Mouse (Mus musculus) heart, embryonic 15.5 days (tissue): Measurements from ENCODE around the gene Olfr1494. TPM values are rescaled to one million over a fixed set of nuclear protein-coding genes. Genes with fewer than 3 reads are reported as not detected.

Experiments
- ATAC-seq: fragments of 200-750 bp; cut with Nextera tagmentation; replicated peaks from 2 replicates; pipeline ENCODE4 v1.8.0; 2017; ENCODE audit warnings: low read depth, moderate TSS enrichment; ENCODE audit not compliant: insufficient number of reproducible peaks, insufficient read depth, low FRiP score
- H3K27ac ChIP-seq: fragments of 300-500 bp; sonication (generic); 2 replicates; pipeline ENCODE4 v1.5.1; 2015; ENCODE audit warnings: mild to moderate bottlenecking, inconsistent platforms
- H3K27me3 ChIP-seq: fragments of 300-500 bp; sonication (generic); 2 replicates; pipeline ENCODE4 v1.6.1; 2015; ENCODE audit warnings: inconsistent platforms
- H3K36me3 ChIP-seq: fragments of 300-500 bp; sonication (generic); 2 replicates; pipeline ENCODE4 v1.6.1; 2015; ENCODE audit warnings: mild to moderate bottlenecking, inconsistent platforms
- H3K4me1 ChIP-seq: fragments of 300-500 bp; sonication (generic); replicated peaks from 2 replicates; pipeline ENCODE4 v1.6.1; 2015; ENCODE audit warnings: inconsistent platforms
- H3K4me2 ChIP-seq: fragments of 300-500 bp; sonication (generic); 2 replicates; pipeline ENCODE4 v1.6.1; 2015; ENCODE audit warnings: inconsistent platforms, mild to moderate bottlenecking, moderate library complexity
- H3K4me3 ChIP-seq: fragments of 300-500 bp; sonication (generic); 2 replicates; pipeline ENCODE4 v1.5.1; 2015; ENCODE audit warnings: mild to moderate bottlenecking, inconsistent platforms
- H3K9ac ChIP-seq: fragments of 300-500 bp; sonication (generic); 2 replicates; pipeline ENCODE4 v1.6.1; 2015; ENCODE audit warnings: mild to moderate bottlenecking, inconsistent platforms
- H3K9me3 ChIP-seq: fragments of 300-500 bp; sonication (generic); replicated peaks from 2 replicates; pipeline ENCODE4 v1.6.1; 2016; ENCODE audit warnings: inconsistent platforms
- WGBS: fragments of 180-500 bp; shearing (Covaris S2); methylation state at CpG from one replicate; pipeline ENCODE4 v1.1.7; 2015; ENCODE audit warnings: mixed read lengths; 5-methylcytosine and 5-hydroxymethylcytosine counted together
- polyA plus RNA-seq: library from polyadenylated mRNA; unstranded; fragments of >200 nt; fragmentation: Nextera tagmentation; extraction: Ambion mirVana; gene quantifications from 2 replicates; pipeline ENCODE4 v1.2.1, GENCODE M21; 2015

The Olfr1494 gene
- polyA plus RNA-seq, result not detected in 2 replicates

DNA sequence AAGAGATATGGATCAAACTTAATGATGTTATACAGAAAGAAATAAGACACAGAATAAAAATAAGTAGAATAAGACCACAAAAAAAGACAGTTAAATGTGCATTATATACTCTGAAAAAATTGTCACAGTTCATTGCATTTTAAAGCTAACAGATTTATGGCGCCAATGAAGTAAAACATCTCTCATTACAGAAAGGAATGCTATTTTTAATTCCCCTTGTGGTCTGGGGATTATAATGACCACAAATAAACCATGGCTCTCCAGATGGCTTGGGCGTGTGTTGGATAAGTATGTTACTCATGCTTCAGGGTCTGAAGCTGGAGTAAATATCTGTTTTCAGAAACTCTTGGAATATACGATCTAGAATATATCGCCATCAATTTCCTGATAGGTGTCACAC, at the start of gene Olfr1494:
Gene Olfr1494, plus strand, starts transcription at position 301 of the 400 bp plus-strand sequence.
- no peak within 1 kb of the TSS for H3K4me2 ChIP-seq
- no peak for ATAC-seq
- 82% methylated on average over 4 of the region's 4 CpGs for WGBS
- no peak within 1 kb of the TSS for H3K9ac ChIP-seq
- no peaks in the 10 kb centered on the region for H3K9me3 ChIP-seq
- no peaks in the 10 kb centered on the region for H3K27me3 ChIP-seq
- H3K36me3 ChIP-seq, result no peaks in the 10 kb centered on the region
- H3K4me1 ChIP-seq, result no peaks in the 10 kb centered on the region
- no peak within 1 kb of the TSS for H3K27ac ChIP-seq
- no peak within 1 kb of the TSS for H3K4me3 ChIP-seq

DNA sequence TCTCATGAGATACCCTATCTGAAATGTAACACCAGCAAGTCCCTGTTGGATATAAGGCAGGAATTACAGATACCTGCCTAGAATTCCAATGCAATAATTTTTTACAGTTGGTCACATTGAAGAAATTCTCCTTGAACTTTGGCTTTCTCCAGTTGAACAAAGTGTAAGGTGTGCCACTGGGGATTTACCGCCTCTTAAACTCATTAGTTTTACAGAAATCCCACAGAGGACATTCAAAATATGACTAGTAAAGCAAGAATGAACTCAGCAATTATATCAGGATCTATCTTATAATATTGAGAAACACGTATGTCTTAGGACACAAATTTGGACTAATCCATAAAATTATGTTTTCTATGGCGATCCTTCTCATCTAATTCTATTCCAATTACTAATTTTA, 42.6 kb upstream of the Olfr1494 start, which contains the start of gene Olfr1491:
Gene Olfr1491, plus strand, starts transcription at position 301 of the 400 bp plus-strand sequence.
- no peak for ATAC-seq
- 53% methylated on average over 3 of the region's 3 CpGs for WGBS
- Histone ChIP-seq H3K9me3 (no peaks in the 10 kb centered on the region), H3K4me2 (no peak within 1 kb of the TSS), H3K4me3 (no peak within 1 kb of the TSS), H3K27me3 (no peaks in the 10 kb centered on the region), H3K4me1 (no peaks in the 10 kb centered on the region), H3K27ac (no peak within 1 kb of the TSS), H3K36me3 (no peaks in the 10 kb centered on the region), H3K9ac (no peak within 1 kb of the TSS)

GRCm38 (mm10) chr19:13722978-13723377, 16.6 kb upstream of the Olfr1494 start, which contains the start of gene Olfr1493-ps1:
Gene Olfr1493-ps1 (plus strand): TSS chr19:13723278.
- 47% methylated on average over 2 of the region's 2 CpGs for WGBS
- H3K9me3 ChIP-seq, result no peaks in the 10 kb centered on the region; the same call in 1 of the 2 replicates
- ATAC-seq, result no peak
- no peak within 1 kb of the TSS for H3K9ac ChIP-seq
- H3K4me1 ChIP-seq, result no peaks in the 10 kb centered on the region
- H3K4me3 ChIP-seq, result no peak within 1 kb of the TSS
- H3K4me2 ChIP-seq, result no peak within 1 kb of the TSS
- H3K27me3 ChIP-seq, result no peaks in the 10 kb centered on the region
- H3K27ac ChIP-seq, result no peak within 1 kb of the TSS
- no peaks in the 10 kb centered on the region for H3K36me3 ChIP-seq

DNA sequence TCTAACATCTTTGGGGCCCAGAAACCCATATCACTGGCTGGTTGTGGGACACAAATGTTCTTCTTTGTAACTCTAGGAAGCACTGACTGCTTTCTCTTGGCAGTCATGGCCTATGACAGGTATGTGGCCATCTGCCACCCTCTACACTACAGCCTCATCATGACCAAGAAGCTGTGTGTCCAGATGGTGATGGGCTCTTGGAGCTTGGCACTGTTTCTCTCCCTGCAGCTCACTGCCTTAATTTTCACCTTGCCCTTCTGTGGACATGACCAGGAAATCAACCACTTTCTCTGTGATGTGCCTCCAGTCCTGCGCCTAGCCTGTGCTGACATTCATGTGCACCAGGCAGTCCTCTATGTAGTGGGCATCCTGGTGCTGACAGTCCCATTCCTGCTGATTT, 9.8 kb downstream of the Olfr1494 start:
- no peak overlapping the region for H3K27ac ChIP-seq
- H3K36me3 ChIP-seq, result no peaks in the 10 kb centered on the region
- H3K9ac ChIP-seq, result no peak overlapping the region
- no peaks in the 10 kb centered on the region for H3K27me3 ChIP-seq
- no peak overlapping the region for H3K4me2 ChIP-seq
- H3K9me3 ChIP-seq, result no peaks in the 10 kb centered on the region
- ATAC-seq, result no peak
- WGBS, result 65% methylated on average over 1 of the region's 1 CpGs
- H3K4me1 ChIP-seq, result no peaks in the 10 kb centered on the region
- H3K4me3 ChIP-seq, result no peak overlapping the region

GRCm38 (mm10) chr19:13764306-13764705, 24.8 kb downstream of the Olfr1494 start, which contains the start of gene Olfr1495:
Gene Olfr1495 (plus strand): TSS chr19:13764606.
- WGBS, result 65% methylated on average over 3 of the region's 3 CpGs
- H3K9ac ChIP-seq, result no peak within 1 kb of the TSS

GRCm38 (mm10) chr19:13768565-13769276, 29.2 kb downstream of the Olfr1494 start:
- no peaks in the 10 kb centered on the region for H3K36me3 ChIP-seq
- WGBS, result 82% methylated on average over 9 of the region's 9 CpGs
- no peak for ATAC-seq
- no peak overlapping the region for H3K4me3 ChIP-seq
- no peaks in the 10 kb centered on the region for H3K27me3 ChIP-seq
- H3K9ac ChIP-seq, result no peak overlapping the region
- H3K9me3 ChIP-seq, result 0 out of 2 replicates have a peak, but pooled peaks cover 5% of the 10 kb centered on the region
- no peak overlapping the region for H3K4me2 ChIP-seq
- no peaks in the 10 kb centered on the region for H3K4me1 ChIP-seq
- H3K27ac ChIP-seq, result no peak overlapping the region

More at GRCm38 (mm10) chr19:13764306-13764705, 24.8 kb downstream of the Olfr1494 start, which contains the start of gene Olfr1495:
- H3K27me3 ChIP-seq, result no peaks in the 10 kb centered on the region
- H3K9me3 ChIP-seq, result 0 out of 2 replicates have a peak, but pooled peaks cover 5% of the 10 kb centered on the region
- no peak within 1 kb of the TSS for H3K27ac ChIP-seq
- no peak within 1 kb of the TSS for H3K4me2 ChIP-seq
- H3K4me1 ChIP-seq, result no peaks in the 10 kb centered on the region
- ATAC-seq, result no peak
- no peak within 1 kb of the TSS for H3K4me3 ChIP-seq
- no peaks in the 10 kb centered on the region for H3K36me3 ChIP-seq

GRCm38 (mm10) chr19:13777578-13777977, 38.0 kb downstream of the Olfr1494 start, which contains the start of gene Olfr1496:
Gene Olfr1496 (plus strand): TSS chr19:13777878.
- Histone ChIP-seq H3K27ac (no peak within 1 kb of the TSS), H3K4me1 (no peaks in the 10 kb centered on the region), H3K9ac (no peak within 1 kb of the TSS), H3K36me3 (no peaks in the 10 kb centered on the region), H3K4me3 (no peak within 1 kb of the TSS), H3K4me2 (no peak within 1 kb of the TSS), H3K9me3 (no peaks in the 10 kb centered on the region), H3K27me3 (no peaks in the 10 kb centered on the region)
- 76% methylated on average over 1 of the region's 1 CpGs for WGBS
- ATAC-seq, result no peak

DNA sequence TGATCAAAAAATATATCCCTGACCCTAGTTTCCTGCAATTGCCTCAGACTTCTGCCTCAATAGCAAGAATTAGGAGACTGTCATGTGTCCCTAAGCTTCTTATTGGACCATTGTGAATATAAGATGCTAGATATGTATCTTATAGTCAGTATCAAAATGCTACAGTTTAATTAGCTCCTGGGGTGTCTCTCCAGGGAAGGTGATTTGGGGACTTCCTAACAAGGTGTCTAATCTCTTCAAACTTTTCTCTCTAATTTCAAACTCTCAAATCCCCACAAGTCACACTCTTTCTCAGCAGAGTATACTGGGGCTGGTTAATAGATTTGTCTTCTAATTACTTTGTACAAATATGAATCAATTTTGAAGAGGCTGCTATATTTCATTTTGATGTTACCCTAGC, 58.6 kb downstream of the Olfr1494 start, which contains the start of gene Olfr1497:
Gene Olfr1497, minus strand, starts transcription at position 101 of the 400 bp plus-strand sequence.
- Histone ChIP-seq H3K4me3 (no peak within 1 kb of the TSS), H3K9ac (no peak within 1 kb of the TSS), H3K9me3 (no peaks in the 10 kb centered on the region), H3K4me2 (no peak within 1 kb of the TSS), H3K36me3 (no peaks in the 10 kb centered on the region), H3K27me3 (no peaks in the 10 kb centered on the region), H3K27ac (no peak within 1 kb of the TSS), H3K4me1 (no peaks in the 10 kb centered on the region)
- ATAC-seq, result no peak

Other genes with a start within 250 kb of the Olfr1494 start
- not detected in 2 replicates for gene Olfr1477, start 239.2 kb upstream of the Olfr1494 start, polyA plus RNA-seq
- not detected in 2 replicates for gene Olfr1480, start 211.8 kb upstream of the Olfr1494 start, polyA plus RNA-seq
- gene Olfr1484, start 156.2 kb upstream of the Olfr1494 start, polyA plus RNA-seq, result not detected in 2 replicates
- gene Olfr1487, start 122.4 kb upstream of the Olfr1494 start, polyA plus RNA-seq, result not detected in 2 replicates
- not detected in 2 replicates for gene Olfr1489, start 108.1 kb upstream of the Olfr1494 start, polyA plus RNA-seq
- not detected in 2 replicates for gene Olfr1490, start 88.6 kb upstream of the Olfr1494 start, polyA plus RNA-seq
- not detected in 2 replicates for gene Olfr1491, start 42.5 kb upstream of the Olfr1494 start, polyA plus RNA-seq
- gene Olfr1493-ps1, start 16.4 kb upstream of the Olfr1494 start, polyA plus RNA-seq, result not detected in 2 replicates
- not detected in 2 replicates for gene Olfr1495, start 24.9 kb downstream of the Olfr1494 start, polyA plus RNA-seq
- gene Olfr1496, start 38.1 kb downstream of the Olfr1494 start, polyA plus RNA-seq, result not detected in 2 replicates
- not detected in 2 replicates for gene Olfr1497, start 58.5 kb downstream of the Olfr1494 start, polyA plus RNA-seq
- not detected in 2 replicates for gene Olfr1499, start 79.7 kb downstream of the Olfr1494 start, polyA plus RNA-seq
- gene Olfr1500, start 90.8 kb downstream of the Olfr1494 start, polyA plus RNA-seq, result not detected in 2 replicates
- not detected in 2 replicates for gene Olfr1501, start 111.0 kb downstream of the Olfr1494 start, polyA plus RNA-seq
- gene Olfr1502, start 122.1 kb downstream of the Olfr1494 start, polyA plus RNA-seq, result not detected in 2 replicates
- not detected in 2 replicates for gene Olfr1504, start 158.2 kb downstream of the Olfr1494 start, polyA plus RNA-seq
- gene Olfr1505, start 173.8 kb downstream of the Olfr1494 start, polyA plus RNA-seq, result not detected in 2 replicates